Mouse (Mus musculus) kidney, adult 18-20 months (tissue): ENCODE measurements around the gene Micu2.

Source experiments
- DNase-seq: peaks from one replicate; pipeline ENCODE4 v3.0.0; 2021

Gene Micu2

GRCm38 (mm10) chr14:57890011-57890842 is 108.8 kb downstream of the Micu2 start, which contains the start of gene Zdhhc20:
Zdhhc20 (minus strand) TSS chr14:57890276.
- DNase-seq, result peak; percentile 93

GRCm38 (mm10) chr14:57889541-57890010 is 109.5 kb downstream of the Micu2 start:
- DNase-seq, result no peak

GRCm38 (mm10) chr14:57887171-57887570 is 111.9 kb downstream of the Micu2 start:
- DNase-seq, result no peak

GRCm38 (mm10) chr14:57886032-57886431 is 113.0 kb downstream of the Micu2 start:
- no peak for DNase-seq

- DNase-seq, result no peak
These were observed 115.7 kb downstream of the Micu2 start for GRCm38 (mm10) chr14:57883341-57883740.

GRCm38 (mm10) chr14:57882720-57883119 is 116.3 kb downstream of the Micu2 start:
- no peak for DNase-seq

- DNase-seq, result peak; percentile 54
These were observed 117.3 kb downstream of the Micu2 start for GRCm38 (mm10) chr14:57881793-57882192.

GRCm38 (mm10) chr14:57881074-57881473 is 118.0 kb downstream of the Micu2 start:
- DNase-seq, result no peak

GRCm38 (mm10) chr14:57877921-57878320 is 121.1 kb downstream of the Micu2 start:
- no peak for DNase-seq

GRCm38 (mm10) chr14:57866676-57867276 is 132.3 kb downstream of the Micu2 start:
- no peak for DNase-seq
